ENCODE assay signal across 23 mouse cellular contexts in the genomic region with DNA sequence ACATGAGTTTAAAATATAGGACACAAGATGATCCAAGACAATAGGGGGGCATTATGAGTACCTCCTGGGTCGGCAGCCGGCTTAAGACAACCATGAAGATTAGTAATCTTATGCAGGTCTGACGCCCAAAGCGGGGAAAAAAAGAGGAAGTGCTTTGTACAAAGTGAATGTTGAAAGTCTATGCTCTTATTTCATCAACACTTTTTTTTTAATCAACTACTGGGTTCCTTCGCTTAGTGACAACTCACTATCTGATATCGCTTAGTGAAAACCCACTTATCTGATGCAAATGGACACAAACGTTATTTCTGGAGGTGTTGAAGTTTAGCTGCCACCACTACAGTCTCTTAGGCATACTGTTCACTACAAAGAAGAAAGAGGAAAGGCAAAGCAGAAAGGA.
"Had no signal": no experiment of that assay in that cellular context is flagged by ENCODE, and none has a peak within 500 bp of the region (broad histone marks: within the 10 kb centered on the region; RNA-seq: fewer than 3 reads in every experiment).

No protein-coding gene starts in this region.

- ATAC-seq: liver, embryonic 12.5 days; midbrain, embryonic 13.5 days had no signal

- DNase-seq: kidney, adult 8-10 months; kidney, postnatal 14 days; kidney, postnatal 4 days; liver; lung, adult 18-20 months; lung, postnatal 10 days; lung, postnatal 36 days; right cerebral cortex, adult 18-20 months; right cerebral cortex, postnatal 14 days; right cerebral cortex, postnatal 4 days; thymus, adult 2 months; thymus, postnatal 14 days; thymus, postnatal 4 days had no signal

- H3K9me3 ChIP-seq: kidney, embryonic 15.5 days; limb, embryonic 10.5 days; limb, embryonic 13.5 days; liver, embryonic 12.5 days; liver, embryonic 15.5 days; lung, embryonic 15.5 days; midbrain, embryonic 10.5 days; midbrain, embryonic 13.5 days had no signal

- H3K4me3 ChIP-seq: kidney, embryonic 15.5 days; limb, embryonic 10.5 days; limb, embryonic 13.5 days; liver, embryonic 12.5 days; liver, embryonic 15.5 days; lung, embryonic 15.5 days; megakaryocyte, embryonic 14.5 days; midbrain, embryonic 10.5 days; midbrain, embryonic 13.5 days had no signal

- H3K4me2 ChIP-seq: kidney, embryonic 15.5 days; limb, embryonic 13.5 days; liver, embryonic 12.5 days; liver, embryonic 15.5 days; lung, embryonic 15.5 days; midbrain, embryonic 13.5 days had no signal

- H3K27me3 ChIP-seq: kidney, embryonic 15.5 days; limb, embryonic 13.5 days; liver, embryonic 12.5 days; liver, embryonic 15.5 days; lung, embryonic 15.5 days; megakaryocyte, embryonic 14.5 days; midbrain, embryonic 13.5 days had no signal

- H3K36me3 ChIP-seq: kidney, embryonic 15.5 days; limb, embryonic 10.5 days; limb, embryonic 13.5 days; liver, embryonic 12.5 days; liver, embryonic 15.5 days; lung, embryonic 15.5 days; midbrain, embryonic 10.5 days; midbrain, embryonic 13.5 days had no signal

- H3K27ac ChIP-seq: kidney, embryonic 15.5 days; limb, embryonic 10.5 days; limb, embryonic 13.5 days; liver, embryonic 12.5 days; liver, embryonic 15.5 days; lung, embryonic 15.5 days; midbrain, embryonic 10.5 days; midbrain, embryonic 13.5 days; stomach, postnatal 0 days had no signal

- H3K4me1 ChIP-seq: kidney, embryonic 15.5 days; limb, embryonic 10.5 days; limb, embryonic 13.5 days; liver, embryonic 12.5 days; liver, embryonic 15.5 days; lung, embryonic 15.5 days; midbrain, embryonic 10.5 days; midbrain, embryonic 13.5 days had no signal

- H3K9ac ChIP-seq: kidney, embryonic 15.5 days; limb, embryonic 13.5 days; liver, embryonic 12.5 days; liver, embryonic 15.5 days; lung, embryonic 15.5 days; midbrain, embryonic 13.5 days had no signal
